Mouse (Mus musculus) small intestine, adult 2 months (tissue): Measurements from ENCODE around the gene Mpped1.

Source experiments
- CTCF ChIP-seq: fragments of 200-500 bp; IDR thresholded peaks from 2 replicates; pipeline ENCODE4 v1.5.1; 2012; ENCODE audit warnings: low read depth, mild to moderate bottlenecking, control low read depth, inconsistent platforms, low read length, moderate library complexity, mixed read lengths; ENCODE audit not compliant: insufficient replicate concordance, insufficient read length; ENCODE audit errors: extremely low read depth
- POLR2A ChIP-seq: fragments of 200-500 bp; IDR thresholded peaks from 2 replicates; pipeline ENCODE4 v1.6.1; 2012; ENCODE audit warnings: low read depth, mild to moderate bottlenecking, control low read depth, inconsistent platforms, low read length, moderate library complexity

- TF ChIP-seq POLR2A (no peak), CTCF (no peak)
Observed at GRCm38 (mm10) chr15:83846592-83846991, 67.3 kb downstream of the Mpped1 start.
